Mouse (Mus musculus) ovary, postnatal 14 days (tissue): ENCODE results near the gene Gucy2g.
"Not testable (repeated sequence)": the region's sequence is repeated elsewhere in the genome, so short reads cannot be mapped to it uniquely, and the experiment has no call there.

Source experiments
- DNase-seq: peaks from one replicate; pipeline ENCODE4 v3.0.0; 2022; ENCODE audit warnings: low spot score

The Gucy2g gene

DNA sequence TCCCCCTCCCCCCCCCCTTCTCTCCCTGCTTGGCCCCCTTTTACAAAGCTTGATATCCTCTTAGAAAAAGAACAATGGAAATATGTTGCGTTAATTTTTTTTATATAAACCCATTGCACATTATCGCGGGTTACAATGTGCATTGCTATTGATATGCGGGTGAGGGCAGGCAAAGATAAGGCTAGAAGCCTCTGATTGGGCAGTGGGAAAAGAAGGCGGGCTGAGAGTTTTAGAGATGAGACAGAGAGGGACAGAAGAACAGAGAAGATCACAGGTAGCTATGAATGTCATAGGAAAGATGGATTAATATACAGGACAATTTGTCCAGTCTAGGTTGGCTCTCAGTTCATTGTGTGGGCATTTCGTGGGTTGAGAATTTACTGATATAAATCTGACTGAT is 33.8 kb downstream of the Gucy2g start:
- DNase-seq = no peak

DNA sequence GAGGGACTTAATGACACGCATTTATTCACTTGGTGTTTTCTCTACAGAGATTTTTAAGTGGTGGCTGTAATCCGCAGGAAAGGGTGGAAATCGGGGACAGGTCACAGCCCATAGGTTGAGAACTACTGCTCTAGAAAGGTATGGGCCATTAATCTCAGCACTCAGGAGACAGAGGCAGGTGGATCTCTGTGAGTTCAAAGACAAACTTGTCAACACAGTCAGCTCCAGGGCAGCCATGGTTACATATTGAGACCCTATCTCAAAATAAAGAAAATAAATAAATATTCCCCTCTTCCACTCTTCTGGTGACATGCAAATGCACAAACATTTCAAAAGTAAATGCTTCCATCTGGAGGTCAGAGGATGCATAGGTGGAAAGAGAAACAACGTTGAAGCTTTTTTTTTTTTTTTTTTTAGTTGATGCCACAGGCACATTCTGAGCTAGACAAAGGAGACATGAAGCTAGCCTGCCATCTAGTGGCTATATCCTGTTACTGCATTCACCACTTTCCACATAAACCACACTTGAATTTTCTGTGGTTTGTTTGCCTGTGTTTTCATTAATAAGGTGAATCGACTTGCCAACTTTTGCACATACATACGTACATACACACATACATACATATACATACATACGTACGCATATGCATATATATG is 34.4 kb downstream of the Gucy2g start:
- peak; percentile 43 for DNase-seq

- peak; percentile 66 for DNase-seq
Measured at GRCm38 (mm10) chr19:55198303-55198702, 42.7 kb downstream of the Gucy2g start.

DNA sequence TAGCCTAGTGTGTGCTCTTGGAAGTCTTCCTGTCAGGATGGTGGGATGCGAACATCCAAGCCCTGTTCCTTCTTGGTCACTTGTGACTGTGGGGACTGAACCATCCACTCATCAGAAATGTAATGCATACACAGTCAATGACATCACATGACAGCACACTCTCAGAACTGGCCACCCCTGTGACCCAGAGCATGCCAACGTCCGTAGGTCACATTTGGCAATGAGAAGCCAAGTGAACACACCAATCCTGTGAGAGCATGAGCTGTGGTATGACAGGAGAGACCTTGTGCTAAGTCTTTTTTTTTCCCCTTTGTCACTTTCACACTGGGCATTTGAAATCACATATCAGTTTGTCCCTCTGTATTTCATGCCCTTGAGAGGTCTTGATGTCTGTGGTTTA is 45.5 kb downstream of the Gucy2g start:
- no peak for DNase-seq

GRCm38 (mm10) chr19:55194520-55195170 is 46.4 kb downstream of the Gucy2g start:
- DNase-seq = no peak

DNA sequence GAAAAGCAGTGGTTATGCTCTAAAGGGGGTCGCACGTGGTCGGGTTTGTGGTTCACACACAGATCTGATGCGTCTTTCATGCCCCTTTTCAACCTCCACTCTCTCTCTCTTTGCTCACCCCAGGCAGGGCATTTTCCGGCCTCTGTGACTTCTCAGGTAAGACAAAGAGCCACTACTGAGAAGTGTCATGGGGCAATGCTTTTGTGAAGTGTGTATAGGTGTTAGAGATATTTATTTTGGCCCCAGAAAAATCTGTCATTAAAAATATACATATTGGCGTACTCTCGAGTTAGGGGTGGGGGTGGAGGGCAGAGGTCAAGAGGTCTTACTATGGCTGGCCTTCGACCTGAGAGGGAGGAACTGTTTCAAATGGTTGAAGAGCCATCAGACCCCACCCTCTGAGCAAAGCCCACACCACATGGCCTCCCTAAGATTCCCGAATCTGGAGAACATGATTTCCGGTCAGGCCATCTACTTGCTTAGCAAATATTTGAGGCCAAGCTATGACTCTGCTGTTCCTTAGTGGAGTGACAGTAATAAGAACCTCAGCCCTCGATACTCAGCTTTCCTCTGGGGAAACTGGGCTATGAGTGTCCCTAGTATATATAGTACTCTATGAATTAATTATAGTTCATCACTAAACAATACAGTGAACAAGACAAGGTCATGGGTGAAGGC is 47.2 kb downstream of the Gucy2g start:
- DNase-seq = no peak

DNA sequence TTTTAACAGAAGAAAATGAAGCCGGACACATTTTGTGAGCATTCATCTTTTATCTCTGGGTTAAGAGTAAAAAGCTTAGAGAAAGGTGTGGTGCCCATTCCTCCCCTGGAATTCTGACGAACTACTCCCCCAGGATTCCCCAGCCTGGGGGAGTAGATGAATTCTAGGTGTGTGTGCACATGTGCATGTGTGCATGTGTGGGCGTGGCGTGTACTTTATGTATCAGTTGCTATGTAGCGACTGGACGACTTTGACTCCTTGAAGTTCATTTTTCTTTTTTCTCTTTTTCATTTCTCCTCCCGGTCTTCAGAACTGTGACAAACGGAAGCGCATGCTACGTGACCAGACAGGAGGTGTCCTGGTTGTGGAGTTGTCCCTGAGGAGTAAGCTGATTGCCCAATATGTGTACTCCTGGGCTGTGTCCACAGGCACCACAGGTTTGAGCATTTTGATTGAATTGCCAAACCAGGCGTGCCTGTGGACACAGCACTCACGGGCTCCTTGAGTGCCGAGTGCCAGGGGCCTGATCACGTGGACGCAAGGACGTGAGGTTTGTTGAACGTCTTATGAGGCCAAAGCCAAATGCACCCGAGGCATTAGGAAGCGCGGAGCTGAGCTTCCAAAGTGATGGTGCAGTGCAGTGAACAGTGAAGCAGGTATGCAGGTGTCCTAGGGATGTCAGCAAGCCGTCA is 48.6 kb downstream of the Gucy2g start:
- no peak for DNase-seq

- DNase-seq = no peak
Measured at GRCm38 (mm10) chr19:55191596-55191995, 49.4 kb downstream of the Gucy2g start.

- no peak for DNase-seq
Measured at GRCm38 (mm10) chr19:55190065-55190464, 51.0 kb downstream of the Gucy2g start.

DNA sequence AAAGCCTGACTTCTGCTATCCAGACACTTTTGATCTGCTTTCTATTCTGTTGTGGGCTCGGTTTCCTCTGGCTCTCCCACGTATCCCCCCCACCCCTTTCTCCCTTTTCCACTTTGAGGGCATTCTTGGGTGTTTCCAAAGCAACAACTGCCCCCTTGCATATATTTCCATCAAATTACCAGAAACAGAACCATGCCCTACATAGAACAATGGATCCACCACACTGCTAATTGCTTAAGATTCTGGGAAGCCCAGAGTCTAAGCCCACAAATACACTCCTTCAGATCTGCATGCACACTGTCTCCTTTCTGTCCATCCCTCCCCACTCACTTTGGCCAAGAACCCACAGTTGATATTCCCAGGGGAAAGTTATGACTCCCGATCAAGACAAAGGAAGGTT is 55.4 kb downstream of the Gucy2g start:
- no peak for DNase-seq

DNA sequence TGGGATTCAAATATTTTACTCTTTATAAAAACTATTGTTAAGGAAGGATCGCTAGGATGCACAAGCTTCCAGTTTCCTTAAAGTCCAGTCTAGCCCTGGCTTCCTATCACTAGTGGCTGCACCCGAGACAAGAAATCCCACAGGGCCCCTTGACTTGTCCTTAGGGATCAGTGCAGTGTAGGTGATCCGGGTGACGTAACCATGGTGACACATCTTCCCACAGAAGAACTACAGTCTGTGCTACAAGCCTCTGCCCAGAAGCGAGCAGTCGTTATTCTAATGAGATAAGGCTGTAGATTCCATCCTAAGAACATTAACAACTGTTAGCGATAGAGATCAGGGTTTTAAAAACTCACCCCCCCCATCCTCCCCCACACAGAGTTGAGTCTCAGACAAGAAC is 56.0 kb downstream of the Gucy2g start:
- no peak for DNase-seq

DNA sequence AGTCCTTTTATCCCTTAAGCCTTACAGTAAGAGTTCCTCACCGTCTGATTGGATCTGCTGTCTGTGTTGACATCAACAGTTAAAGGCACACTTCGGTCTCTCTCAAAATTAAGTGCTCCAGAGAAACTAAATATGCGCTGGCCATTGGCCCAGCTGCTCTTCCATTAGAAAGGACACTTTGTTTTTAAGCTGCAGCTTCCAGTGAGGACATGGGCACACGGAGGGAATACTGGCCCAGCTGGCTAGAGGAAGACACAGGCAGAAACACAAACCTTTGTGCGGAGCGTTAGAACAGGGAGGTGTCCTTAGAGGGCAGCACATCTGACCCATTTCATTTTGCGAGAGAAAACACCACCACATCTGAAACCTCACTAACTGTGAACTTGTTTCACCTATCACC is 56.6 kb downstream of the Gucy2g start:
- no peak for DNase-seq

DNA sequence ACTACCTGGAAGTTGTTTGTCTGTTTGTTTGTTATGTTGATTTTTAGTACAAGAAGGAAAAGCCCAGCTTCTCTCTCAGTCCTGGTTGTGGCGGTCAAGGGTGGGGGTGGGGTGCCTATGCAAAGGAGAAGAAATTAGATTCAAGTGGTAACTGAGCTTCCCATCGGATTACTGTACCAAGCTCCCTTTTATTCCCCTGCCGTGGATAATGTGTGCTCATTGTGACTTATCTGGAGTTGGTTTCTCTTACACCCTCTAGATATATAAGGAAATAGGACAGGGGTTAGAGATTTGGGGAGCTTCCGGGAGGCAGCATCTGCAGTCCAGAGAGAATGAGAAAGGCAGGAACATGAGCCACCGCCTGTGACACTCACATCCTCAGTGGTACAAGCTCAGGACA is 60.6 kb downstream of the Gucy2g start, which contains the start of gene Tectb:
Gene Tectb, plus strand, starts transcription at position 301 of the 400 bp plus-strand sequence.
- no peak for DNase-seq

- DNase-seq = no peak
Measured at GRCm38 (mm10) chr19:55177143-55177542, 63.9 kb downstream of the Gucy2g start.

DNA sequence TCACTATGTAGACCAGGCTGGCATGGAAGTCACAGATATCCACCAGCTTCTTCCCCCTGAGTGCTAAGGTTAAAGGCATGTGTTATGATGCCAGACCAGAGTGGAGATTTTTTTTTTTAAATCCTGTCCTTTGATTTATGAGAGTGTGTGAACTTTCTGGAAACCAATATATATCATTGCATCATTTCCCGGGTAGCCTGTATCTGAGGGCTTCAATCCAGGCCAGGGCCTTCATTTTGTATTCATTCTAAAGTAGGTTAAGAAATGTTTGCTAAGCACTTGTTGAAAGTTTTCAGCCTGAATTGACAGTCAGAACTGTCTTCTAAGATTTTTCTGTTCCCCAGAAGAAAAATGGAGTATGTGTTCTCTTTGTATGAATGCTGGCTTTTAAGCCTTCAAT is 69.5 kb downstream of the Gucy2g start:
- no peak for DNase-seq

DNA sequence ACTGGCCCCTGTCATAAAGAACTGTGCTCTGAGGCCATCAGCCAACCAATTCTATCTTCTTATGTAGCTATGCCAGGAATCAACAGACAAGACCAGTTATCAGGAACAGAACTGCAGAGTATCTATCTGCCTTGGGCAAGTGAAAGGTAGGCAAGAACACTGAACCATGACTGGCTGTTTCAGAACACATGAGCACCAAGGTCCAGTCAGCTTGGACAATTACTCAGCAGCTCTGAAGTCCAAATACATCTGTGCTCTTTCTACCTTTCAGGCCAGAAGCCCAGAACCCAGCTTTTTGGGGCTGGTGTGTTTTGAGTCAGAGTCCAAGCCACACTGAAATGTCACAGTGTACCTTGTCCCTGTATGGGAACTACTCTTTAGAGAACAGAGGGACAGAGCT is 70.6 kb downstream of the Gucy2g start:
- no peak for DNase-seq

DNA sequence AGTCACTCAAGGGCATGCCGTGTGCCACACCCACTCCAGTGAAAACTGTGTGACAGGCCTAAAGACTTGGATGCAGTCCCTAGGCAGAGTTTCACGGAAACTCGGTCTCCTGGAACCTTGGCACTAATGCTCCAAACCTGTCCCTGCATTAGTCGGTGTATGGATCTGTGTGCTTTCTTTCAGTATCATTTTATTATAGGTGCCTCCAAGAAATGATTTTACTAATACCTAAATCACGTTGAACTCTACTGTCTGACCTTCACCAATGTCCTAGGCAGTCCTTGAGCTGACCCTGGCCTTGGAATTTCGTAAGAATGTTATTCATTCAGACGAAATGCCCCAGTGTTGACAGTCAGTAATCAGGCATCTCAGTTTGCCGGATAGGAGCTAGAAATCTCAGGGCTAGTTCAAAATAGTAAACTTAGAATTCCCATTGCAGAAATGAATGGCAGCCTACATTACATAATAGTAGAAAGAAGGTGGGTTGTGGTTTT is 71.8 kb downstream of the Gucy2g start:
- DNase-seq = not testable (repeated sequence)

GRCm38 (mm10) chr19:55168360-55168759 is 72.7 kb downstream of the Gucy2g start:
- DNase-seq = no peak

- DNase-seq = no peak
Measured at GRCm38 (mm10) chr19:55167741-55168140, 73.3 kb downstream of the Gucy2g start.

- DNase-seq = no peak
Measured at GRCm38 (mm10) chr19:55166741-55167140, 74.3 kb downstream of the Gucy2g start.

GRCm38 (mm10) chr19:55165954-55166353 is 75.1 kb downstream of the Gucy2g start:
- DNase-seq = no peak

DNA sequence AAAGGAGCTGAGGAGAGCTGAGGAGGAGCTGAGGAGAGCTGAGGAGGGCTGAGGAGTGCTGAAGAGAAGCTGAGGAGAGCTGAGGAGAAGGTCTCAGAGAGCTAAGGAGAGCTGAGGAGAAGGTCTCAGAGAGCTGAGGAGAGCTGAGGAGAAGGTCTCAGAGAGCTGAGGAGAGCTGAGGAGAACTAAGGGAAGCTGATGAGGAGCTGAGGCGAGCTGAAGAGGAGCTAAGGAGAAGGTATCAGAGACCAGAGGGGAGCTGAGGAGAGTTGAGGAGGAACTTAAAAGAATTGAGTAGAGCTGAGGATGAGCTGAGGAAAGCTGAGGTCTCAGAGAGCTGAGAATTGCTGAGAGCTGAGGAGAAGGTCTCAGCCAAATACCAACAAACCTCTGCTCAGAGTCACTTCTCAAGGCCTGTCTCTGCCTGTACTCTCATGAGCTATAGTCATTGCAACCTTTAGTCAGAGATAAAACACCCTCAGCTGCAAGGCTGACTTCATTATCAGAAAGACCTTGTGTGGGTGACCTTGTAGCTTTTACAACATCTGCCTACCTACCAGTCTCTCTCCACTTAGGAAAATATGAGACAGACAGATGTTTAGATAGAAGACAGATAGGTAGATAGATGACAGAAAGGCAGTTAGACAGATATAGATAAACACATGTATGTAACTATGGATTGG is 75.7 kb downstream of the Gucy2g start:
- DNase-seq = no peak
